Mouse (Mus musculus): ENCODE data around the gene Cav2. TPM values are rescaled to one million over a fixed set of nuclear protein-coding genes. Genes with fewer than 3 reads are reported as not detected.

Gene Cav2
- polyA plus RNA-seq, 2 experiments from 2014 or later, result 0.65 to 1.2 TPM

DNA sequence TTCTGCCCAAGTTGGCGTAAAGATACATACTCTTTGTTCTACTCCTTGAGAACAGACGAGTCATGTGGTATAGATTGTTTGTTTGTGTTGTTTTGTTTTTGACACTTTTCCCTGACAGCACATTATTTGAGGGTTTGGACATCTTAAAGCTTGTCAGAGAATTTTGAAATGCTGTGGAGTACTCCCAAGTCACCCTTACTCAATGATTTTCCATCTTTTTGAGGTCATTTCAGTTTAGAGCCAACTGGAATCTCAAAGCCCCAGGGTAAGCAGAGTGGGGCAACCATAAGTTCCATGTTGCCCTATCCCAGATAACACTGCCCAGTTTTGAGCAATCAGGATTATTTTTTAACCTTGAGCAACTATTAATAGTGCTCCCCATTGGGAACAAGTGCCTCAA is 33.3 kb downstream of the Cav2 start:
- no peak for ATAC-seq

DNA sequence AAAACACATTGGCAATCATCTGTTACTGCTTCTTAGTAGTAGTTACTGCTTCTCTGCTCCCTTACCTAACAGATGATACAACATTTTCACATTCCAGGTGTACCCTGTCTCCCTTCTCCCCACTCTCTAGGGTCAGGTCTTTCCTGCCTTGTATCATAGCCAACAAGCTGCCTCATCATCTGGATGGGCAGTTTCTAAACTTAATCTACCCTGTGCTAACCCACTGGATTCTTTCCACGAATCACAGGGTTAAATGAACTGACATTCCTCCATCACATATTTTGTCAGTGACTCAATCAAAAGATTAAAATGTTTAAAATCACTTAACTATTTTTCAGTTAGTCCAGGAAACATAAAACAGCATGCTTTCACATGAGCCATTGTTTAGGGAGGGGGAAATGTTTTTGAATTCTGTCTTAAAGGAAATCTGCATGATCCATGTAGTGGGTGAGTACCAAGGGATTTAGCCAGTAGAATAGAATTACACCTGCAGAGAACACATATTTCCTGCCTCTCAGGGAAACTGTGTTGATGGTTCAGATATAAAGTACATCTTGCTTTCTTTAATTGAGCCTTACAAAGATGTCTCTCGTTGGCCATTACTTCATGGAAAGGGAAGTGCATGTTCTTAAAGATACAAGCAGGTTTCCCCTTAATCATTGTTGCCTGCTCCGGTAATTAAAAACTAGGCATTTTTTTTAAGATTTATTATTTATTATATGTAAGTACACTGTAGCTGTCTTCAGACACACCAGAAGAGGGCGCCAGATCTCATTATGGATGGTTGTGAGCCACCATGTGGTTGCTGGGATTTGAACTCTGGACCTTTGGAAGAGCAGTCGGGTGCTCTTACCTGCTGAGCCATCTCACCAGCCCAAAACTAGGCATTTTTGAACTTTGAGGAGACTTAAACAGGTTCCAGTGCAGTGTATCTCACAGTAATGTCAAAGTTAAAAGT is 34.0 kb downstream of the Cav2 start:
- no peak for ATAC-seq

DNA sequence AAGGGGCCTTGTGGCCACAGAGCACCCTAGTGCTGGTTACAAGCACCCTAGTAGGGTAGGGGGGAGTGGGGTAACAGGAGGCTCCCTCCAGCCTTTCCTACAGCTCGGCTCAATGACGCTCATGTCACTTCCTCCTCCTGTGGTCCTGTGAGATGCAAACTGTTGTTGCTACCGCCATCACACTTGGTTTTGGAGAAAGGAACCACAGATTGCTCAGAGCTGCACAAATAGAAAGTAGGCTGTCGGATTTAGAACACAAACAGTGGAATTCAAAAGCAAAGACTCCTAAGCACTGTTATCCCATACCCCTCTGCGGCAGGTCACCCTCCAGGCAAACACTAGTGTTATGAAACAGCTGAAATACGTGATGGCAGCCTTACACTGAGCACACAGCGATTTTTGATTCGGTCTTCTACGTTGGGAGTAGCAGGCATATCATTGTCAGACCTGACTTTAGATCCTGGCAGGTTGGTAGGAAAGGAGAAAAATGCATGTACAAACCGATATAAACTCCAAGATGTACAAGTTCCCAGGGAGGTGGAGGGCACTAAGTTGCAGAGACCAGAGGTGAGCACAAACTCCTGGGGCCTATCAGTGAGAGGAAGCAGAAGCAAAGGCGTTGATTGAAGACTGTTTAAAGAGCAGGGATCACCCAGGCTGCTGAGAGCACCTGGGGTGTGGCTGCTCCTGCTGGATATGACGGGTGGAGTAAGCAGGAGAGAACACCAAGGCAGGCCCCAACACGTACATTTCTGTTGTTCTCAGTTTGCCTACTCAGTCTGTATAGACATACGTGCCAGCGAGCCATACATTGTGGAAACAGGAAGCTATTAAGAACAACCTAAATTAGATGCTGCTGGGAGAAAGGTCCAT is 35.5 kb downstream of the Cav2 start:
- no peak for ATAC-seq

DNA sequence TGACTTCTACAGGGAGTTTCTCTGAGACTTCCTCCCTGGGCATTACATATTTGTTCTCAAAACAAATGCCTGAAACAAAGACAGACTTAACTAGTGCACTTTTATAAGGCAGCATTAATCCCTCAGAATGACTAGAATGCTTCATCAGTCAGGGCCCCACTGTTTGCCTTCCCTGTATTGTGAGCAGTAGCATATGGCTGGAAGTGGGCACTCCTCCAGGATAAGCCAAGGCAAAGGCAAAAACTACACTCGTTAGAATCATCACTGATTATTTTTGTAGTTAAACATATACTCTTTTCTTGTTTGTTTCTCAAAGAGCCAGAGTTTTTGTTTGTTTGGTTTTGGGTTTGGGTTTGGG is 36.2 kb downstream of the Cav2 start:
- ATAC-seq, result no peak

DNA sequence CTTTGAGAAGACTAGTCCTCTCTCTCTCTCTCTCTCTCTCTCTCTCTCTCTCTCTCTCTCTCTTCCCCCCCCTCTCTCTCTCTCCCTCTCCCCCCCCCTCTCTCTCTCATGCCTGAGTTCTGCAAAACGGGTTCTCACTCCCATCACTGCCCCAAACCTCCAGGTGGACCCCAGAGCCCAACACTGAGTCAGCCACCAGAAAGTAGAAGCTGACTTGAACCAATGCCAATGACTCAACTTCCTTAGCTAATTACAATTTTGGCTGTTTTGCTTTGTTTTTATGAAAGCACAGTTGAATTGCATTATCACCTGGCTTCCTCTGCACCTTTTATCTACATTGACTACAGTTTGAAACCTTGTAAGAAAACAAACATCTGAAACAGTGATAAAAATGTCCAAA is 37.0 kb downstream of the Cav2 start:
- ATAC-seq, result no peak

DNA sequence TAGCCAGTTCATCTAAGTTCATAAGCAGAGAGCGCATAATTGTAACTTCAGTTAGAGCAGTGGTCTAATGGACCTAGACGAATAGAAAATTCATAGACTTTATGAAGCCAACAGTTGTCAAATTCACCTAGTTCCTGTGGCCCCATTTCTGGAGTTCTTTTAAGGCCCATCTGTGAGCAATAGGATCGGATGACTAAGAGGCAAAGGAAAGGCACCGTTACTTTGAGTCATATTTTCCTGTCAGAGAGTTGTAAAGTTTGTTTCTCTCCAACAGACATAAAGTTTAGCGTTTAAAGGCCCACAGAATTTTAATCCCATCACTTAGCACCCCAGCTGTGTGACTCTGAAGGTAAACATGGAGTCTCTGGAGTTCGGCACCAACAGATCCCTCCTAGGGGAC is 41.0 kb downstream of the Cav2 start:
- no peak for ATAC-seq

DNA sequence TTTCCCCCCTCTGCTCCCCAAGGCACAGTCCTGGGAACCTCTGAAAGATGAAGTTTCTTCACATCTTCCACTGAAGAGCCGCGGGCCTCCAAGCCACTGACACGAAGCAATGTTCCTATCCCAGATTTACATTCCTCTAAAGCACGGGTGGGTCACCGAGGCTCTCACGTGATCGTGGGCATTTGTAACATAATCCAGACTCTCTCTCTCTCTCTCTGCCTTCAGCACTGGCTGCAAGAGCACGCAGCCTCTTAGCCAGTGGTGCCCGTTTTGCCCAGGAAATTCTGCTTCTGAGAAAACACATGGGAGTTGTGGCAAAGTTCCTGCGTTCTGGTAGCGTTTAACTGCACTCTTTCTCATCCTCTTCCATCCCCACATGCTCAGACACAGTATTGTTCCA is 46.2 kb downstream of the Cav2 start:
- ATAC-seq, result no peak

DNA sequence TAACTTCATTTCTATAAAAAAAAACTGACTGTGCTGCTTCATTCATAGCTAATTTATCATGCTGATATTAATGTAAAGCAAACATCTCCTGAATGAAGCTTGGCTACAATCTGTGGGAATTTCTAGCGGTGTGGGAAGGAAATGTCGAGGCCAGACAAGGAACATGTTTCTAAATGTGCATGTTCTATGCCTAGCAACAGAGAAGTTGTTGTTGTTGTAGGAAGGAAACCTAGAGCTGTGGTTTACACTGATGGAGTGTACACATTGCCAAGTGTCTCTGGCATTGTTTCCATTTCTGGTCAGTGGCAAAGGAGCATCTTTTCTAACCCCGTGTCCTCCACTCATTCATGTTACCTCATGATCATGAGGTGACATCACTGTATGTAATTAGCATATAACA is 48.8 kb downstream of the Cav2 start:
- no peak for ATAC-seq

DNA sequence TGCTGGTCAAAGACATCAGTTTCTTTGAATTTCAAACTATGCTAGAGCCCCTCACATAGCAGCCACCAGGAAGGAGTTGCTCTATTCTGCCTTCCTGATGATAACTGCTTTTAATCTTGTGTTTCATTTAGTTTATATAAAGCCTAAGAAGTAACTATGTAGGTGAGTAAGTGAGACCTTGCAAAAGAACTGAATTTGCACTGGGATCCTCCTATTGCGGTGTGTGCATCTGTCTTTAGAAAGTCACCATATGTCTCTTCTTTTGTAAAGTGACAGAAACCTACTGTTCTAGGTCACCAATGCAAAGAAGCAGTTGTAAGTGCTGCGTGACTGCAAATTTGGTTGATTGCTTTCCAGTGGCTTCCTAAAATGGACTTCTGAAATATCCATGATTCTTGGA is 56.7 kb downstream of the Cav2 start:
- ATAC-seq, result no peak

Other genes with a start within 250 kb of the Cav2 start
- 100 to 1,000 TPM; 203 TPM for gene Tes, start 216.0 kb upstream of the Cav2 start, polyA plus RNA-seq (2017; shearing (Covaris generic))
- not detected for gene Cav1, start 25.1 kb downstream of the Cav2 start, polyA plus RNA-seq (2017; shearing (Covaris generic))
- under 1 TPM in 1 of 2 experiments, not detected in 1; 0.28 TPM for gene Met, start 182.6 kb downstream of the Cav2 start, polyA plus RNA-seq (2017; shearing (Covaris generic))